Mouse (Mus musculus) ES-Bruce4 (cell line): Measurements from ENCODE around the gene Chst4.

Source experiments
- CTCF ChIP-seq: IDR thresholded peaks from one replicate; pipeline ENCODE4 v1.8.1; 2011; ENCODE audit warnings: low read depth, low read length
- EP300 ChIP-seq: IDR thresholded peaks from 2 replicates; pipeline ENCODE4 v1.6.1; 2011; ENCODE audit warnings: low read depth, low read length; ENCODE audit not compliant: insufficient read depth
- POLR2A ChIP-seq: IDR thresholded peaks from one replicate; pipeline ENCODE4 v1.8.1; 2011; ENCODE audit warnings: low read length; ENCODE audit not compliant: insufficient read depth

- no peak for TF ChIP-seq POLR2A
- no peak for TF ChIP-seq CTCF
- TF ChIP-seq EP300 = no peak
These were observed 50.4 kb downstream of the Chst4 start for GRCm38 (mm10) chr8:109989151-109989550.
